Mouse (Mus musculus) cortical plate, adult 2 months (tissue): Measurements from ENCODE around the gene Capzb.

Source experiments
- CTCF ChIP-seq: fragments of 200-500 bp; IDR thresholded peaks from 2 replicates; pipeline ENCODE4 v1.5.1; 2011; ENCODE audit warnings: mild to moderate bottlenecking, control low read depth, low read length; ENCODE audit not compliant: insufficient read depth; ENCODE audit errors: extremely low read depth
- POLR2A ChIP-seq: fragments of 200-500 bp; IDR thresholded peaks from 2 replicates; pipeline ENCODE4 v1.6.1; 2011; ENCODE audit warnings: mild to moderate bottlenecking, low read length, control low read depth; ENCODE audit not compliant: insufficient read depth; ENCODE audit errors: extremely low read depth

DNA sequence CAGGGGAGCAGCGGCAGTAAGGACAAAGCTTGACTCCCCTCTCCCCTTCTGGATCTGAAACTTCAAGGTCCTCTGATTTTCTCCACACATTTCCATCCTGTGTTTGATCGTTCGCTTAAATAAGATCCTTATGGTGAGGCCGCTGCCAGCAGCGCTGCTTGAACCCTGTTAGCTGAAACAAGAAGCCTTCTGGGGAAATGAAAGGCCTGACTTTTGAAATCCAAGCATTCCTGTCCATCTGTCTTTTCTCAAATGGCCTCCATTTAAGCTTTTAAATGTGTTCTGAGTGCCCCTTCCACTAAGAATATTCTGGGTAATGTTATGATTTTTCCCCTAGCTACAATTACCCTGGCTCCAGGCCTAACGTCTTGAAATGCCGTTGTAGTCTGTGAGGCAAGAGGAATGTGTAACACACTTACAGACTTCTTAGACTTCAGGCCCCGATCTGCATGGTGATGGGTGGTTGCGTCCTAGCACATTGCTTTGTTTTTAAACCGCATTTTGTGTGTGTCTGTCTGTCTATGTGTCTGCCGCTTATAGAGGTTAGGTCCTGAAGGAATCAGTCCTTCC, 66.7 kb downstream of the Capzb start:
- no peak for TF ChIP-seq CTCF
- TF ChIP-seq POLR2A, result no peak
